Mouse (Mus musculus): ENCODE data around the gene Clip4. TPM values are rescaled to one million over a fixed set of nuclear protein-coding genes. Genes with fewer than 3 reads are reported as not detected.

The Clip4 gene
- total and polyA plus RNA-seq, 2 experiments from 2014 or later: 15.8 to 16.9 TPM

DNA sequence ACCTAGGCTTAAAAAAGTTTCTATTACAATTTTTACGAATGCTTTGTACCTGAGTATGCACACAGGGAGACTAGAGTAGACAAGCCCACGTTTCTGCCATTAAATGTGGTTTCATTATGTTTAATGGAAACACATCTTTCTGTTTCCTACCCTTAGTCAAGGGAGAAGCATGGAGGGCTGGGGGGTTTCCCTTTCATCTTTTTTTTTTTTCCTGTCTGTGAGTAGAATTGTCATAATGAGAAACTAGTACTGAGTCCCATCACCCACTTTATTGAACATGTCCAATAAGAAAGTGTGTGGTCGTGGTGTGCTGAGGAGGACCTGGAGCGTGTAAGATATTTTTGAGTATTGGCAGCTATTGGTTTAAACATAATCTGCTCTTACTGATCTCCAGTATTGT, 94.6 kb downstream of the Clip4 start:
- ATAC-seq (ENCODE audit: low FRiP score) (no peak), DNase-seq (ENCODE audit: low spot score) (no peak)
- Histone ChIP-seq H3K4me2 (ENCODE audit: low read depth, low read length, poor library complexity, severe bottlenecking) (no peak overlapping the region), H3K27ac (ENCODE audit: low read depth, low read length) (no peak overlapping the region), H3K36me3 (ENCODE audit: insufficient read depth, low read length) (peaks cover 6% of the 10 kb centered on the region; the same call in 1 of the 2 replicates), H3K4me3 (ENCODE audit: low read depth, low read length) (no peak overlapping the region), H3K9me3 (ENCODE audit: low read length) (no peaks in the 10 kb centered on the region), H3K27me3 (ENCODE audit: insufficient read depth, low read length) (no peaks in the 10 kb centered on the region), H3K4me1 (ENCODE audit: insufficient read depth, low read length) (no peaks in the 10 kb centered on the region), H3K9ac (replicated peaks; ENCODE audit: low read length, poor library complexity, severe bottlenecking) (no peak overlapping the region)
- TF ChIP-seq CTCF (IDR thresholded peaks at IDR 0.05): no peak
- 89% methylated on average over 4 of the region's 4 CpGs for WGBS

GRCm38 (mm10) chr17:71864039-71864438, 95.8 kb downstream of the Clip4 start:
- DNase-seq (ENCODE audit: low spot score) (no peak), ATAC-seq (ENCODE audit: low FRiP score) (no peak)
- no peak overlapping the region for H3K4me3 ChIP-seq (ENCODE audit: low read depth, low read length)
- TF ChIP-seq CTCF (IDR thresholded peaks at IDR 0.05): no peak
- no peaks in the 10 kb centered on the region for H3K9me3 ChIP-seq (ENCODE audit: low read length)
- H3K27ac ChIP-seq (ENCODE audit: low read depth, low read length): no peak overlapping the region
- no peaks in the 10 kb centered on the region for H3K27me3 ChIP-seq (ENCODE audit: insufficient read depth, low read length)
- H3K4me1 ChIP-seq (ENCODE audit: insufficient read depth, low read length): no peaks in the 10 kb centered on the region
- peaks cover 4% of the 10 kb centered on the region; the same call in 1 of the 2 replicates for H3K36me3 ChIP-seq (ENCODE audit: insufficient read depth, low read length)
- no peak overlapping the region for H3K9ac ChIP-seq (replicated peaks; ENCODE audit: low read length, poor library complexity, severe bottlenecking)
- no peak overlapping the region for H3K4me2 ChIP-seq (ENCODE audit: low read depth, low read length, poor library complexity, severe bottlenecking)
- WGBS: 75% methylated on average over 8 of the region's 8 CpGs

GRCm38 (mm10) chr17:71865437-71865836, 97.2 kb downstream of the Clip4 start:
- no peak for DNase-seq (ENCODE audit: low spot score)
- Histone ChIP-seq H3K4me2 (ENCODE audit: low read depth, low read length, poor library complexity, severe bottlenecking) (no peak overlapping the region), H3K27me3 (ENCODE audit: insufficient read depth, low read length) (no peaks in the 10 kb centered on the region), H3K27ac (ENCODE audit: low read depth, low read length) (no peak overlapping the region), H3K9me3 (ENCODE audit: low read length) (no peaks in the 10 kb centered on the region), H3K9ac (replicated peaks; ENCODE audit: low read length, poor library complexity, severe bottlenecking) (no peak overlapping the region), H3K4me1 (ENCODE audit: insufficient read depth, low read length) (peaks cover 5% of the 10 kb centered on the region; the same call in 1 of the 2 replicates), H3K36me3 (ENCODE audit: insufficient read depth, low read length) (no peaks in the 10 kb centered on the region), H3K4me3 (ENCODE audit: low read depth, low read length) (no peak overlapping the region)
- WGBS: 83% methylated on average over 5 of the region's 5 CpGs
- no peak for ATAC-seq (ENCODE audit: low FRiP score)
- TF ChIP-seq CTCF (IDR thresholded peaks at IDR 0.05): no peak

- WGBS: 93% methylated on average over 2 of the region's 2 CpGs
- Histone ChIP-seq H3K9ac (replicated peaks; ENCODE audit: low read length, poor library complexity, severe bottlenecking) (no peak overlapping the region), H3K4me1 (ENCODE audit: insufficient read depth, low read length) (peaks cover 5% of the 10 kb centered on the region; the same call in 1 of the 2 replicates), H3K4me2 (ENCODE audit: low read depth, low read length, poor library complexity, severe bottlenecking) (no peak overlapping the region), H3K27me3 (ENCODE audit: insufficient read depth, low read length) (no peaks in the 10 kb centered on the region), H3K36me3 (ENCODE audit: insufficient read depth, low read length) (no peaks in the 10 kb centered on the region), H3K9me3 (ENCODE audit: low read length) (no peaks in the 10 kb centered on the region), H3K4me3 (ENCODE audit: low read depth, low read length) (no peak overlapping the region), H3K27ac (ENCODE audit: low read depth, low read length) (no peak overlapping the region)
- ATAC-seq (ENCODE audit: low FRiP score) (no peak), DNase-seq (ENCODE audit: low spot score) (no peak)
- no peak for TF ChIP-seq CTCF (IDR thresholded peaks at IDR 0.05)
Observed at GRCm38 (mm10) chr17:71867892-71868291, 99.6 kb downstream of the Clip4 start.

- Histone ChIP-seq H3K4me1 (ENCODE audit: insufficient read depth, low read length) (peaks cover 5% of the 10 kb centered on the region; the same call in 1 of the 2 replicates), H3K4me2 (ENCODE audit: low read depth, low read length, poor library complexity, severe bottlenecking) (peak overlapping the region; percentile 89; the same call in 1 of the 2 replicates), H3K27me3 (ENCODE audit: insufficient read depth, low read length) (no peaks in the 10 kb centered on the region), H3K4me3 (ENCODE audit: low read depth, low read length) (no peak overlapping the region), H3K27ac (ENCODE audit: low read depth, low read length) (no peak overlapping the region), H3K9ac (replicated peaks; ENCODE audit: low read length, poor library complexity, severe bottlenecking) (no peak overlapping the region), H3K36me3 (ENCODE audit: insufficient read depth, low read length) (no peaks in the 10 kb centered on the region), H3K9me3 (ENCODE audit: low read length) (no peaks in the 10 kb centered on the region)
- TF ChIP-seq CTCF (IDR thresholded peaks at IDR 0.05): no peak
- WGBS: 53% methylated on average over 12 of the region's 12 CpGs
- DNase-seq (ENCODE audit: low spot score) (no peak), ATAC-seq (ENCODE audit: low FRiP score) (no peak)
Observed at GRCm38 (mm10) chr17:71868828-71869227, 100.6 kb downstream of the Clip4 start.

GRCm38 (mm10) chr17:71869372-71870231, 101.3 kb downstream of the Clip4 start:
- no peak overlapping the region for H3K27ac ChIP-seq (ENCODE audit: low read depth, low read length)

More at GRCm38 (mm10) chr17:71869372-71870231, 101.3 kb downstream of the Clip4 start:
- Histone ChIP-seq H3K4me2 (ENCODE audit: low read depth, low read length, poor library complexity, severe bottlenecking) (peak overlapping the region; percentile 89), H3K36me3 (ENCODE audit: insufficient read depth, low read length) (no peaks in the 10 kb centered on the region), H3K9me3 (ENCODE audit: low read length) (no peaks in the 10 kb centered on the region), H3K4me1 (ENCODE audit: insufficient read depth, low read length) (peaks cover 5% of the 10 kb centered on the region; the same call in 1 of the 2 replicates), H3K4me3 (ENCODE audit: low read depth, low read length) (peak overlapping the region; percentile 42), H3K9ac (replicated peaks; ENCODE audit: low read length, poor library complexity, severe bottlenecking) (peak overlapping the region; percentile 66), H3K27me3 (ENCODE audit: insufficient read depth, low read length) (no peaks in the 10 kb centered on the region)
- ATAC-seq (ENCODE audit: low FRiP score): peak; percentile 74
- 9% methylated on average over 57 of the region's 60 CpGs for WGBS
- peak; percentile 34 for DNase-seq (ENCODE audit: low spot score)
- no peak for TF ChIP-seq CTCF (IDR thresholded peaks at IDR 0.05)

Measured in midbrain, postnatal 0 days (tissue).